Mouse (Mus musculus): ENCODE data around the gene Slc38a10. TPM values are rescaled to one million over a fixed set of nuclear protein-coding genes. Genes with fewer than 3 reads are reported as not detected.

Gene Slc38a10
- polyA plus RNA-seq, 1 experiment: 81.9 TPM

GRCm38 (mm10) chr11:120086702-120087152 lies 64.4 kb downstream of the Slc38a10 start, which contains the start of gene Cep131:
TSS of gene Cep131 (minus strand) at chr11:120086827.
- Histone ChIP-seq H3K27me3 (ENCODE audit: control insufficient read depth, insufficient read depth, low read length) (no peaks in the 10 kb centered on the region), H3K36me3 (ENCODE audit: control insufficient read depth, insufficient read depth, low read length) (peaks cover 6% of the 10 kb centered on the region; the same call in 1 of the 2 replicates), H3K4me3 (ENCODE audit: extremely low read depth, insufficient read depth, insufficient read length) (peak within 1 kb of the TSS; percentile 90), H3K27ac (ENCODE audit: insufficient read depth, low read length) (0 out of 2 replicates have a peak within 1 kb of the TSS, but pooled peaks have one; percentile 3), H3K4me1 (ENCODE audit: control insufficient read depth, insufficient read depth, insufficient read length) (peaks cover 9% of the 10 kb centered on the region; the same call in 1 of the 2 replicates)
- no peak; the same call in 1 of the 2 replicates for TF ChIP-seq POLR2A (IDR thresholded peaks at IDR 0.05; ENCODE audit: low read depth, low read length)
- no peak for TF ChIP-seq CTCF (IDR thresholded peaks at IDR 0.05; ENCODE audit: extremely low read depth, insufficient read depth, insufficient read length, insufficient replicate concordance)
- 0% methylated on average over 41 of the region's 42 CpGs for WGBS
- DNase-seq (ENCODE audit: low read depth in 1 of 2, low spot score in 2 of 2): peak; percentile 92 to 98

- no peak for TF ChIP-seq POLR2A (IDR thresholded peaks at IDR 0.05; ENCODE audit: low read depth, low read length)
- TF ChIP-seq CTCF (IDR thresholded peaks at IDR 0.05; ENCODE audit: extremely low read depth, insufficient read depth, insufficient read length, insufficient replicate concordance): no peak
- H3K36me3 ChIP-seq (ENCODE audit: control insufficient read depth, insufficient read depth, low read length): no peaks in the 10 kb centered on the region; the same call in 1 of the 2 replicates
- peak in 1 of 2 experiments; percentile 13 for DNase-seq (ENCODE audit: low read depth in 1 of 2, low spot score in 2 of 2)
- WGBS: 1% methylated on average over 25 of the region's 25 CpGs
- H3K4me3 ChIP-seq (ENCODE audit: extremely low read depth, insufficient read depth, insufficient read length): peak overlapping the region; percentile 90
- H3K27ac ChIP-seq (ENCODE audit: insufficient read depth, low read length): 0 out of 2 replicates have a peak overlapping the region, but pooled peaks have one; percentile 3
- H3K4me1 ChIP-seq (ENCODE audit: control insufficient read depth, insufficient read depth, insufficient read length): peaks cover 9% of the 10 kb centered on the region; the same call in 1 of the 2 replicates
- no peaks in the 10 kb centered on the region for H3K27me3 ChIP-seq (ENCODE audit: control insufficient read depth, insufficient read depth, low read length)
Observed at GRCm38 (mm10) chr11:120085891-120086627, 65.1 kb downstream of the Slc38a10 start.

- no peaks in the 10 kb centered on the region for H3K4me1 ChIP-seq (ENCODE audit: control insufficient read depth, insufficient read depth, insufficient read length)
- WGBS: 94% methylated on average over 6 of the region's 6 CpGs
Observed at GRCm38 (mm10) chr11:120080282-120080681, 70.9 kb downstream of the Slc38a10 start.

GRCm38 (mm10) chr11:120076191-120076590 lies 75.0 kb downstream of the Slc38a10 start:
- 79% methylated on average over 3 of the region's 3 CpGs for WGBS

More at GRCm38 (mm10) chr11:120080282-120080681, 70.9 kb downstream of the Slc38a10 start:
- Histone ChIP-seq H3K4me3 (ENCODE audit: extremely low read depth, insufficient read depth, insufficient read length) (no peak overlapping the region), H3K36me3 (ENCODE audit: control insufficient read depth, insufficient read depth, low read length) (peaks cover 4% of the 10 kb centered on the region; the same call in 1 of the 2 replicates), H3K27me3 (ENCODE audit: control insufficient read depth, insufficient read depth, low read length) (no peaks in the 10 kb centered on the region), H3K27ac (ENCODE audit: insufficient read depth, low read length) (no peak overlapping the region)
- no peak for DNase-seq (ENCODE audit: low read depth in 1 of 2, low spot score in 2 of 2)
- TF ChIP-seq CTCF (IDR thresholded peaks at IDR 0.05; ENCODE audit: extremely low read depth, insufficient read depth, insufficient read length, insufficient replicate concordance) (no peak), POLR2A (IDR thresholded peaks at IDR 0.05; ENCODE audit: low read depth, low read length) (no peak)

GRCm38 (mm10) chr11:120072986-120073647 lies 78.0 kb downstream of the Slc38a10 start:
- no peak for DNase-seq (ENCODE audit: low read depth in 1 of 2, low spot score in 2 of 2)
- no peak overlapping the region for H3K27ac ChIP-seq (ENCODE audit: insufficient read depth, low read length)
- no peaks in the 10 kb centered on the region; the same call in 1 of the 2 replicates for H3K4me1 ChIP-seq (ENCODE audit: control insufficient read depth, insufficient read depth, insufficient read length)
- peaks cover 6% of the 10 kb centered on the region for H3K36me3 ChIP-seq (ENCODE audit: control insufficient read depth, insufficient read depth, low read length)
- TF ChIP-seq CTCF (IDR thresholded peaks at IDR 0.05; ENCODE audit: extremely low read depth, insufficient read depth, insufficient read length, insufficient replicate concordance): no peak
- TF ChIP-seq POLR2A (IDR thresholded peaks at IDR 0.05; ENCODE audit: low read depth, low read length): no peak
- 89% methylated on average over 9 of the region's 9 CpGs for WGBS
- H3K27me3 ChIP-seq (ENCODE audit: control insufficient read depth, insufficient read depth, low read length): no peaks in the 10 kb centered on the region
- H3K4me3 ChIP-seq (ENCODE audit: extremely low read depth, insufficient read depth, insufficient read length): no peak overlapping the region

More at GRCm38 (mm10) chr11:120076191-120076590, 75.0 kb downstream of the Slc38a10 start:
- H3K36me3 ChIP-seq (ENCODE audit: control insufficient read depth, insufficient read depth, low read length): peaks cover 6% of the 10 kb centered on the region
- DNase-seq (ENCODE audit: low read depth in 1 of 2, low spot score in 2 of 2): no peak
- H3K27ac ChIP-seq (ENCODE audit: insufficient read depth, low read length): no peak overlapping the region
- H3K4me1 ChIP-seq (ENCODE audit: control insufficient read depth, insufficient read depth, insufficient read length): no peaks in the 10 kb centered on the region
- no peak overlapping the region for H3K4me3 ChIP-seq (ENCODE audit: extremely low read depth, insufficient read depth, insufficient read length)
- no peaks in the 10 kb centered on the region for H3K27me3 ChIP-seq (ENCODE audit: control insufficient read depth, insufficient read depth, low read length)
- TF ChIP-seq CTCF (IDR thresholded peaks at IDR 0.05; ENCODE audit: extremely low read depth, insufficient read depth, insufficient read length, insufficient replicate concordance) (no peak), POLR2A (IDR thresholded peaks at IDR 0.05; ENCODE audit: low read depth, low read length) (no peak)

- Histone ChIP-seq H3K27ac (ENCODE audit: insufficient read depth, low read length) (no peak overlapping the region), H3K36me3 (ENCODE audit: control insufficient read depth, insufficient read depth, low read length) (peaks cover 6% of the 10 kb centered on the region), H3K4me1 (ENCODE audit: control insufficient read depth, insufficient read depth, insufficient read length) (no peaks in the 10 kb centered on the region; the same call in 1 of the 2 replicates), H3K4me3 (ENCODE audit: extremely low read depth, insufficient read depth, insufficient read length) (no peak overlapping the region), H3K27me3 (ENCODE audit: control insufficient read depth, insufficient read depth, low read length) (no peaks in the 10 kb centered on the region)
- 85% methylated on average over 7 of the region's 7 CpGs for WGBS
- TF ChIP-seq CTCF (IDR thresholded peaks at IDR 0.05; ENCODE audit: extremely low read depth, insufficient read depth, insufficient read length, insufficient replicate concordance) (no peak), POLR2A (IDR thresholded peaks at IDR 0.05; ENCODE audit: low read depth, low read length) (no peak)
- DNase-seq (ENCODE audit: low read depth in 1 of 2, low spot score in 2 of 2): no peak
Observed at GRCm38 (mm10) chr11:120071731-120072320, 79.3 kb downstream of the Slc38a10 start.
